Comparison of ENCODE assay signal across 17 mouse cellular contexts in the genomic region with DNA sequence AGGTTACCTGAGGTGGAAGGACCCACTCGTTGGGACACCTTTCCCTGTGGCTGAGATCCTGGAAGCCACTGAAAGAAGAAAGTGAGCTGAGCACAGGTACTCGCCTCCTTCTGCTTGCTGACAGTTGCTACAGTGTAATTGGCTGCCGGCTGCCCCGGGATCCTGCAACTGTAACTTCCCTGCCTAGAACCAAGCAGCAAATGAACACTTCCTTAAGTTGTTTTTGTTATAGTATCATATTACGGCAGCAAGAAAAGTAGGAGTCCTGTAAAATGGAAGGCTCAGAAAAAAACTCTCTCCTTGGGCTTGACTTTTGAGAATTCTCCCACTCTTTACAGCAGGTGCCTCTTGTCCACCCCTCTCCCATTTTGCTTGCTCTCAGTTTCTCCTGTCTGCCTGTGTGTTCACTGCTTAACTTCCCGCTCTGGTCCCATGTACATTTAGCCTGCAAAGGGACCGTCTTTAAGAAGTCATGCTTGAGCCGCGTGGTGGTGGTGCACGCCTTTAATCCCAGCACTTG. TPM values are rescaled to one million over a fixed set of nuclear protein-coding genes. Genes with fewer than 3 reads are reported as not detected.
DNase-seq lines count a peak whose midpoint lies in the region; ATAC-seq and TF ChIP-seq lines count a peak whose summit lies in the region.
"Had no signal": no experiment of that assay in that cellular context is flagged by ENCODE, and none has a peak within 500 bp of the region (broad histone marks: within the 10 kb centered on the region; RNA-seq: fewer than 3 reads in every experiment).

No protein-coding gene starts in this region.

- no peaks in the 10 kb centered on the region for H3K36me3 ChIP-seq in heart, embryonic 16.5 days (ENCODE audit: control insufficient read depth, insufficient read depth)
- no peaks in the 10 kb centered on the region for H3K36me3 ChIP-seq in heart, embryonic 11.5 days (ENCODE audit: control insufficient read depth, insufficient read depth, low read length)
- no peaks in the 10 kb centered on the region for H3K36me3 ChIP-seq in stomach, embryonic 14.5 days (ENCODE audit: control insufficient read depth, insufficient read depth, low read length)
- H3K36me3 ChIP-seq in stomach, postnatal 0 days (ENCODE audit: control insufficient read depth, insufficient read depth, low read length): no peaks in the 10 kb centered on the region
- H3K36me3 ChIP-seq in intestine, postnatal 0 days (ENCODE audit: control insufficient read depth, insufficient read depth): no peaks in the 10 kb centered on the region
- H3K36me3 ChIP-seq: limb, embryonic 13.5 days; midbrain, embryonic 12.5 days had no signal

- 49% methylated on average over 10 of the region's 10 CpGs for WGBS in heart, embryonic 16.5 days
- WGBS in heart, embryonic 11.5 days (ENCODE audit: insufficient replicate concordance): 49% methylated on average over 10 of the region's 10 CpGs
- 40% methylated on average over 10 of the region's 10 CpGs for WGBS in stomach, embryonic 14.5 days
- 43% methylated on average over 10 of the region's 10 CpGs for WGBS in stomach, postnatal 0 days
- 52% methylated on average over 10 of the region's 10 CpGs for WGBS in intestine, postnatal 0 days

- H3K9ac ChIP-seq in heart, embryonic 16.5 days (ENCODE audit: low read length): no peak overlapping the region
- H3K9ac ChIP-seq in heart, embryonic 11.5 days (ENCODE audit: low read depth, low read length): no peak overlapping the region
- H3K9ac ChIP-seq in stomach, embryonic 14.5 days (replicated peaks; ENCODE audit: low read depth, low read length): no peak overlapping the region
- no peak overlapping the region for H3K9ac ChIP-seq in stomach, postnatal 0 days (ENCODE audit: low read length)
- no peak overlapping the region for H3K9ac ChIP-seq in intestine, postnatal 0 days (ENCODE audit: low read depth, low read length)
- H3K9ac ChIP-seq: limb, embryonic 13.5 days; midbrain, embryonic 12.5 days had no signal

- no peaks in the 10 kb centered on the region for H3K9me3 ChIP-seq in heart, embryonic 16.5 days (replicated peaks; ENCODE audit: control insufficient read depth, low read length)
- no peaks in the 10 kb centered on the region for H3K9me3 ChIP-seq in heart, embryonic 11.5 days (replicated peaks; ENCODE audit: control insufficient read depth, low read length)
- H3K9me3 ChIP-seq in stomach, embryonic 14.5 days (ENCODE audit: control insufficient read depth, low read depth, low read length): no peaks in the 10 kb centered on the region
- no peaks in the 10 kb centered on the region for H3K9me3 ChIP-seq in stomach, postnatal 0 days (ENCODE audit: control insufficient read depth, low read length)
- H3K9me3 ChIP-seq in intestine, postnatal 0 days (ENCODE audit: control insufficient read depth): no peaks in the 10 kb centered on the region
- H3K9me3 ChIP-seq: limb, embryonic 13.5 days; midbrain, embryonic 12.5 days had no signal

- peak overlapping the region; percentile 28 for H3K4me2 ChIP-seq in heart, embryonic 16.5 days (ENCODE audit: low read depth, low read length)
- H3K4me2 ChIP-seq in heart, embryonic 11.5 days: no peak overlapping the region
- 0 out of 2 replicates have a peak overlapping the region, but pooled peaks have one; percentile 20 for H3K4me2 ChIP-seq in stomach, embryonic 14.5 days (replicated peaks; ENCODE audit: low read depth, low read length)
- no peak overlapping the region for H3K4me2 ChIP-seq in stomach, postnatal 0 days (replicated peaks; ENCODE audit: low read depth)
- 0 out of 2 replicates have a peak overlapping the region, but pooled peaks have one; percentile 1 for H3K4me2 ChIP-seq in intestine, postnatal 0 days (replicated peaks; ENCODE audit: low read depth)
- H3K4me2 ChIP-seq: limb, embryonic 13.5 days; midbrain, embryonic 12.5 days had no signal

- TF ChIP-seq CTCF in stomach, postnatal 0 days (IDR thresholded peaks at IDR 0.05; ENCODE audit: low read depth): no peak
- no peak for TF ChIP-seq CTCF in intestine, postnatal 0 days (IDR thresholded peaks at IDR 0.05; ENCODE audit: low read depth)

- H3K27me3 ChIP-seq in heart, embryonic 16.5 days (ENCODE audit: control insufficient read depth, insufficient read depth, low read length): no peaks in the 10 kb centered on the region
- no peaks in the 10 kb centered on the region for H3K27me3 ChIP-seq in heart, embryonic 11.5 days (ENCODE audit: control insufficient read depth, insufficient read depth, low read length)
- no peaks in the 10 kb centered on the region for H3K27me3 ChIP-seq in stomach, embryonic 14.5 days (ENCODE audit: control insufficient read depth, insufficient read depth, low read length)
- no peaks in the 10 kb centered on the region for H3K27me3 ChIP-seq in stomach, postnatal 0 days (ENCODE audit: control insufficient read depth, insufficient read depth, low read length)
- no peaks in the 10 kb centered on the region for H3K27me3 ChIP-seq in intestine, postnatal 0 days (replicated peaks; ENCODE audit: control insufficient read depth, insufficient read depth, low read length)
- H3K27me3 ChIP-seq: limb, embryonic 13.5 days; midbrain, embryonic 12.5 days had no signal

- no peak overlapping the region for H3K27ac ChIP-seq in heart, embryonic 16.5 days (ENCODE audit: low read length)
- H3K27ac ChIP-seq in heart, embryonic 11.5 days (ENCODE audit: low read depth, low read length): no peak overlapping the region
- H3K27ac ChIP-seq in stomach, embryonic 14.5 days (ENCODE audit: low read length): no peak overlapping the region
- H3K27ac ChIP-seq in stomach, postnatal 0 days (replicated peaks): no peak overlapping the region
- H3K27ac ChIP-seq in intestine, postnatal 0 days (ENCODE audit: low read depth, low read length): no peak overlapping the region
- H3K27ac ChIP-seq: limb, embryonic 13.5 days; midbrain, embryonic 12.5 days had no signal

- H3K4me3 ChIP-seq in heart, embryonic 16.5 days (ENCODE audit: low read length): no peak overlapping the region
- H3K4me3 ChIP-seq in heart, embryonic 11.5 days (ENCODE audit: low read depth, low read length): no peak overlapping the region
- H3K4me3 ChIP-seq in stomach, embryonic 14.5 days (ENCODE audit: low read depth, low read length): no peak overlapping the region
- H3K4me3 ChIP-seq in stomach, postnatal 0 days (ENCODE audit: low read depth, low read length): no peak overlapping the region
- no peak overlapping the region for H3K4me3 ChIP-seq in intestine, postnatal 0 days (ENCODE audit: low read depth, low read length)
- H3K4me3 ChIP-seq: limb, embryonic 13.5 days; midbrain, embryonic 12.5 days had no signal

- ATAC-seq in heart, embryonic 16.5 days (replicated peaks; ENCODE audit: extremely low read depth, insufficient read depth, low FRiP score): no peak
- no peak for ATAC-seq in heart, embryonic 11.5 days (replicated peaks; ENCODE audit: insufficient number of reproducible peaks, low FRiP score, low TSS enrichment)
- ATAC-seq in stomach, embryonic 14.5 days (ENCODE audit: insufficient number of reproducible peaks, insufficient read depth, low FRiP score, low read depth): no peak
- no peak for ATAC-seq in stomach, postnatal 0 days (ENCODE audit: low FRiP score, low TSS enrichment)
- ATAC-seq in intestine, postnatal 0 days: no peak

- no peak for DNase-seq in stomach, postnatal 0 days (ENCODE audit: low spot score)
- no peak for DNase-seq in right cerebral cortex, postnatal 36 days (ENCODE audit: low spot score in 2 of 2)
- DNase-seq in gastrocnemius, adult 18-20 months (ENCODE audit: low spot score): no peak
- DNase-seq in thymus, postnatal 25 days: no peak
- DNase-seq: cerebellum, adult 9-11 months; gastrocnemius, postnatal 10 days; thymus, adult 18-20 months had no signal

- TF ChIP-seq EP300 in stomach, postnatal 0 days (optimal IDR thresholded peaks at IDR 0.05): no peak

- H3K4me1 ChIP-seq in heart, embryonic 16.5 days (ENCODE audit: control insufficient read depth, insufficient read depth, low read length): no peaks in the 10 kb centered on the region
- no peaks in the 10 kb centered on the region for H3K4me1 ChIP-seq in heart, embryonic 11.5 days (ENCODE audit: control insufficient read depth, insufficient read depth, low read length)
- no peaks in the 10 kb centered on the region for H3K4me1 ChIP-seq in stomach, embryonic 14.5 days (ENCODE audit: control insufficient read depth, insufficient read depth, low read length)
- no peaks in the 10 kb centered on the region for H3K4me1 ChIP-seq in stomach, postnatal 0 days (replicated peaks; ENCODE audit: control insufficient read depth, insufficient read depth)
- no peaks in the 10 kb centered on the region for H3K4me1 ChIP-seq in intestine, postnatal 0 days (replicated peaks; ENCODE audit: control insufficient read depth, insufficient read depth, low read length)
- H3K4me1 ChIP-seq: limb, embryonic 13.5 days; midbrain, embryonic 12.5 days had no signal

RNA-seq across cellular contexts. Expression of a gene that starts 41.5 kb away (rescaled TPM):
- 0.57 and 1.2 TPM in 2 replicates for polyA plus RNA-seq in heart, embryonic 16.5 days (2015; fragmentation: Nextera tagmentation; extraction: Ambion mirVana)
- not detected in 2 replicates for polyA plus RNA-seq in heart, embryonic 11.5 days (2014; fragmentation: Nextera tagmentation; extraction: Ambion mirVana)
- 0.41 and 1.0 TPM in 2 replicates for polyA plus RNA-seq in stomach, embryonic 14.5 days (2014; fragmentation: Nextera tagmentation; extraction: Ambion mirVana)
- 0.11 and 0.15 TPM in 2 replicates for polyA plus RNA-seq in stomach, postnatal 0 days (2015; fragmentation: Nextera tagmentation; extraction: Ambion mirVana)
- 0.21 and 0.34 TPM in 2 replicates for polyA plus RNA-seq in intestine, postnatal 0 days (2015; fragmentation: Nextera tagmentation; extraction: Ambion mirVana)
- total RNA-seq in gastrocnemius, adult 18-20 months (2021): not detected
- total RNA-seq: gastrocnemius, postnatal 10 days; heart, postnatal 4 days; layer of hippocampus, postnatal 10 days had no signal
- polyA plus RNA-seq: C2C12; forebrain, embryonic 16.5 days; midbrain, embryonic 12.5 days had no signal

Comparison
In these comparisons a context has a peak if more than half of its experiments do, and no peak if none do; other contexts are left out.
1. H3K4me2 ChIP-seq: peak in heart, embryonic 16.5 days (single experiment), stomach, embryonic 14.5 days (single experiment) and intestine, postnatal 0 days (single experiment); none in heart, embryonic 11.5 days (single experiment) and stomach, postnatal 0 days (single experiment).